Mouse (Mus musculus) heart, postnatal 10 days (tissue): ENCODE measurements around the gene Nrn1l. TPM values are rescaled to one million over a fixed set of nuclear protein-coding genes. Genes with fewer than 3 reads are reported as not detected.
A peak's percentile ranks its signal among the peaks of the same experiment; 100 is the strongest.

Experiments
- DNase-seq, 2 experiments: peaks; one replicate each; pipeline ENCODE4 v3.0.0; 2021
- intact Hi-C: fragments of 180-260 bp; cut with DNase I; formaldehyde crosslinking; loops from one replicate; pipeline ENCODE4 v1.15.1; 2025
- total RNA-seq, 2 experiments: library from RNA; stranded (reverse); gene quantifications; 2 replicates each; pipeline ENCODE4 v1.2.3; 2021

The Nrn1l gene
- total RNA-seq, 2 experiments from 2014 or later: not detected

DNA sequence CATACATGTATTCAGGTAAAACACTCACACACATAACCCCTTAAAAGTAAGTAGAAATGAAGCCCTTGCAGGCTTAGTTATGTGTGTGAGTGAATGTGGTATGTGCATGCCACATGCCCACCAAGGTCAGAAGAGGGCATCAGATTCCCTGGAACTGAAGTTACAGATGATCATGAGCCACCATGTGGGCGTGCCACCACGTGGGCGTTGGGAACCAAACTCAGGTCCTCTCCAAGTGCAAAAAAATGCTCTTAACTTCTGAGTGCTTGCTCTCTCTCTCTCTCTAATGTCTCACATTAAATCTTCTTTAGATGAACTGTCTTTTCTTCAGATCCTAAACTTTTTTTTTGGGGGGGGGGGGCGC is 44.9 kb downstream of the Nrn1l start, which contains the start of gene Psmb10:
TSS of gene Psmb10 (minus strand) at position 139 of the 364 bp plus-strand sequence.
- intact Hi-C loops: no loop called here
- DNase-seq: peak; percentile 61 to 66

DNA sequence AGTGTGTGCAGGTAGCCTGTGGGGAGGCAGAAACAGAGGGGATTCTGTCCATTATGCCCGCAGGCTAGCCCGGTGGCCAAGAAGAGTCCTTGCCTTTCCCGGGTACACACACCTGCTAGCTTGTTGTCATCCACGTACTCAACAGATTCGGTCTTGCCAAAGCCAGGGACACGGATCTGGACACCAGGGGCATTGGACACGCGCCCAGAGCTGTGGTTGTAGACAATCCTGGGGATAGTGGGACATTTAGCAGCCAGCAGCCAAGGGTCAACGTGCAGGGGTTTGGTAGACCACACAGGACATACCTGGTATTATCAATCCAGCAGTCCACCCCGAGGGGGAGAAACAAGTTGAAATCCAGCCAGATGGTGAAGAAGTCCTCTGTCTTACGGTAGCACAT is 48.7 kb downstream of the Nrn1l start:
- no peak for DNase-seq
- intact Hi-C loops: no loop called here

DNA sequence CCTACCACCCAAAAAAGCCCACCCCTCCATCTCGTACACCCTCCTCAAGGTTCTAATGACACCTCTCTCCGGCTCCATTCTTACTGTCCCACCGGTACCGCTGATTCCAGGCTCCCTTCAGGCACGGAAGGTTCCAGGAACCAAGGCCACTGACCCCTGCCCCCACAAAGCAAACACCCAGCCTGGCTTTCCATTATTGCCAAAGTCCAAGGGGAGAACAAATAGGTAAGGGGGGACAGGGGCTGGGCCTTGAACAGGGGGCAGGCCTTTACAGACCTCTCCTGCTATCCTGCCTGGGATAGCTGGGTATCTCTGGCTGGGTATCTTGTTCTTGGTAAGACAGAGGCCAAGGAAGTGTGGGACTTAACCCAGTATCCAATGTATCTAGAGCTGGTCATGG is 49.2 kb downstream of the Nrn1l start:
- no peak for DNase-seq
- intact Hi-C loops: no loop called here

DNA sequence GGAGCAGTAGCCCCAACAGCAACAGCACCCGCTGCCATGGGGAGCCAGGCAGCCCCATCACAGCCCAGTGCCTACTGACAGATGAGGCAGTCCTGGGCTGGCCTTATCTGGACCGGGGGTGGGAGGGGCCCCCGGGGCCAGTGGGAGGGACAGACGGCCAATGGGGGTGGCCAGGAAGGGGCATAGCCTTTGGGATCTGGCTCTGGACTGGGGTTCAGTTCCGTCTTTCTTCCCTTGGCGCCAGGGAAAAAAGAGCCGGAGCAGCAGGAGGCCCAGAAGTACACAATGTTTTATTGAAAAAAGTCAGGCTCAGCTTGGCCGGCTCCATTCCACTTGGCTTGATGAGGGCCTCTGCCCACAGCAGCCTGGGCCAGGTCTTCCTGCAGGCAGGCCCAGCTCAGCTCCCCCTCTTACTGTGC is 50.0 kb downstream of the Nrn1l start, which contains the start of gene Lcat:
TSS of gene Lcat (minus strand) at position 62 of the 419 bp plus-strand sequence.
- intact Hi-C loops: no loop called here
- DNase-seq: no peak

Other genes with a start within 250 kb of the Nrn1l start
- under 1 TPM; 0.62 to 0.93 TPM for gene Carmil2, start 207.3 kb upstream of the Nrn1l start, total RNA-seq
- 10 to 100 TPM; 20.8 to 21.2 TPM for gene Acd, start 192.5 kb upstream of the Nrn1l start, total RNA-seq
- 1 to 10 TPM; 7.1 to 9.1 TPM for gene Pard6a, start 192.4 kb upstream of the Nrn1l start, total RNA-seq
- gene 4933405L10Rik, start 185.9 kb upstream of the Nrn1l start, total RNA-seq: not detected
- gene Enkd1, start 185.4 kb upstream of the Nrn1l start, total RNA-seq: 1 to 10 TPM; 2.9 to 3.5 TPM
- 1 to 10 TPM; 4.6 to 9.9 TPM for gene Gfod2, start 134.9 kb upstream of the Nrn1l start, total RNA-seq
- gene Ranbp10, start 66.2 kb upstream of the Nrn1l start, total RNA-seq: 10 to 100 TPM; 24.2 to 24.5 TPM
- not detected for gene Tsnaxip1, start 65.8 kb upstream of the Nrn1l start, total RNA-seq
- gene Cenpt, start 40.3 kb upstream of the Nrn1l start, total RNA-seq: 1 to 10 TPM; 8.4 to 8.5 TPM
- gene Thap11, start 38.4 kb upstream of the Nrn1l start, total RNA-seq: 10 to 100 TPM; 27.5 to 31.9 TPM
- 10 to 100 TPM; 41.9 to 46.2 TPM for gene Nutf2, start 33.0 kb upstream of the Nrn1l start, total RNA-seq
- 10 to 100 TPM; 30.9 to 32.5 TPM for gene Edc4, start 12.7 kb upstream of the Nrn1l start, total RNA-seq
- gene Pskh1, start 6.9 kb downstream of the Nrn1l start, total RNA-seq: 10 to 100 TPM; 20.9 to 22.5 TPM
- gene Ctrl, start 40.3 kb downstream of the Nrn1l start, total RNA-seq: under 1 TPM; 0.35 to 0.48 TPM
- gene Psmb10, start 44.9 kb downstream of the Nrn1l start, total RNA-seq: 10 to 100 TPM; 81.1 to 88.5 TPM
- under 1 TPM; 0.64 to 0.77 TPM for gene Lcat, start 49.8 kb downstream of the Nrn1l start, total RNA-seq
- 10 to 100 TPM; 59.1 to 70.0 TPM for gene Slc12a4, start 72.5 kb downstream of the Nrn1l start, total RNA-seq
- not detected for gene Dpep3, start 85.9 kb downstream of the Nrn1l start, total RNA-seq
- gene Dus2, start 97.8 kb downstream of the Nrn1l start, total RNA-seq: 1 to 10 TPM; 8.4 to 8.5 TPM
- not detected for gene Dpep2nb, start 112.4 kb downstream of the Nrn1l start, total RNA-seq
- 10 to 100 TPM in 1 of 2 experiments, 1 to 10 TPM in 1; 9.5 to 10.5 TPM for gene Ddx28, start 118.3 kb downstream of the Nrn1l start, total RNA-seq
- 10 to 100 TPM; 26.5 to 27.3 TPM for gene Nfatc3, start 165.3 kb downstream of the Nrn1l start, total RNA-seq
- gene Esrp2, start 243.4 kb downstream of the Nrn1l start, total RNA-seq: 1 to 10 TPM in 1 of 2 experiments, under 1 TPM in 1; 0.64 to 1.2 TPM